8 mouse cellular contexts compared by ENCODE assay signal in genomic region chr1:75486561-75486960, GRCm38 (mm10). TPM values are rescaled to one million over a fixed set of nuclear protein-coding genes. Genes with fewer than 3 reads are reported as not detected.
DNase-seq lines count a peak whose midpoint lies in the region; ATAC-seq lines count a peak whose summit lies in the region.

No protein-coding gene starts in this region.

- ATAC-seq in forebrain, embryonic 16.5 days, result no peak
- ATAC-seq in embryonic facial prominence, embryonic 11.5 days (replicated peaks; ENCODE audit: insufficient number of reproducible peaks, low FRiP score, low TSS enrichment, low read depth), result 0 out of 2 replicates have a peak, but pooled peaks have one; percentile 11
- no peak for ATAC-seq in midbrain, embryonic 14.5 days (ENCODE audit: low FRiP score, low TSS enrichment)

- H3K4me1 ChIP-seq in forebrain, embryonic 10.5 days, result peaks cover 30% of the 10 kb centered on the region
- peaks cover 23% of the 10 kb centered on the region for H3K4me1 ChIP-seq in forebrain, embryonic 16.5 days (replicated peaks; ENCODE audit: control insufficient read depth, insufficient read depth, low read length)
- peaks cover 5% of the 10 kb centered on the region; the same call in 1 of the 2 replicates for H3K4me1 ChIP-seq in embryonic facial prominence, embryonic 11.5 days (ENCODE audit: control insufficient read depth, insufficient read depth, low read length)
- H3K4me1 ChIP-seq in midbrain, embryonic 14.5 days (ENCODE audit: control insufficient read depth, insufficient read depth, low read length), result peaks cover 18% of the 10 kb centered on the region

- H3K27me3 ChIP-seq in forebrain, embryonic 10.5 days (ENCODE audit: poor library complexity, severe bottlenecking), result peaks cover 100% of the 10 kb centered on the region
- H3K27me3 ChIP-seq in forebrain, embryonic 16.5 days (replicated peaks; ENCODE audit: control insufficient read depth, insufficient read depth, low read length), result peaks cover 28% of the 10 kb centered on the region
- H3K27me3 ChIP-seq in embryonic facial prominence, embryonic 11.5 days (ENCODE audit: control insufficient read depth, insufficient read depth, low read length), result peaks cover 29% of the 10 kb centered on the region
- peaks cover 46% of the 10 kb centered on the region for H3K27me3 ChIP-seq in midbrain, embryonic 14.5 days (ENCODE audit: control insufficient read depth, insufficient read depth, low read length)

- no peak for DNase-seq in forebrain, embryonic 10.5 days (ENCODE audit: extremely low spot score, low spot score)
- no peak for DNase-seq in embryonic facial prominence, embryonic 11.5 days (ENCODE audit: low spot score)
- DNase-seq in kidney, adult 11 months, result peak; percentile 63
- no peak for DNase-seq in midbrain, embryonic 14.5 days
- no peak for DNase-seq in spleen, postnatal 4 days (ENCODE audit: low spot score in 2 of 2)
- DNase-seq in right cerebral cortex, adult 18-20 months, result no peak
- no peak for DNase-seq in B cell, adult 2 months

- no peak overlapping the region for H3K27ac ChIP-seq in forebrain, embryonic 10.5 days
- H3K27ac ChIP-seq in forebrain, embryonic 16.5 days (ENCODE audit: low read length), result no peak overlapping the region
- H3K27ac ChIP-seq in embryonic facial prominence, embryonic 11.5 days (replicated peaks; ENCODE audit: low read depth, low read length), result no peak overlapping the region
- H3K27ac ChIP-seq in midbrain, embryonic 14.5 days (replicated peaks; ENCODE audit: low read depth, low read length), result no peak overlapping the region

- no peak overlapping the region for H3K4me2 ChIP-seq in forebrain, embryonic 16.5 days (ENCODE audit: low read length)
- H3K4me2 ChIP-seq in embryonic facial prominence, embryonic 11.5 days (ENCODE audit: low read depth, low read length), result peak overlapping the region; percentile 81; the same call in 1 of the 2 replicates
- peak overlapping the region; percentile 86 for H3K4me2 ChIP-seq in midbrain, embryonic 14.5 days (ENCODE audit: low read length)

- H3K9ac ChIP-seq in forebrain, embryonic 16.5 days (replicated peaks; ENCODE audit: low read depth, low read length), result no peak overlapping the region
- no peak overlapping the region for H3K9ac ChIP-seq in embryonic facial prominence, embryonic 11.5 days (replicated peaks; ENCODE audit: low read length)
- H3K9ac ChIP-seq in midbrain, embryonic 14.5 days (replicated peaks; ENCODE audit: low read length), result no peak overlapping the region; the same call in 1 of the 2 replicates

- H3K4me3 ChIP-seq in forebrain, embryonic 10.5 days, result peak overlapping the region; percentile 69
- no peak overlapping the region for H3K4me3 ChIP-seq in forebrain, embryonic 16.5 days (replicated peaks; ENCODE audit: low read length)
- no peak overlapping the region; the same call in 1 of the 2 replicates for H3K4me3 ChIP-seq in embryonic facial prominence, embryonic 11.5 days (ENCODE audit: low read depth, low read length)
- H3K4me3 ChIP-seq in midbrain, embryonic 14.5 days (replicated peaks; ENCODE audit: low read depth, low read length), result no peak overlapping the region

- H3K36me3 ChIP-seq in forebrain, embryonic 10.5 days (replicated peaks), result peaks cover 27% of the 10 kb centered on the region
- H3K36me3 ChIP-seq in forebrain, embryonic 16.5 days (ENCODE audit: control insufficient read depth, insufficient read depth), result peaks cover 12% of the 10 kb centered on the region
- H3K36me3 ChIP-seq in embryonic facial prominence, embryonic 11.5 days (replicated peaks; ENCODE audit: control insufficient read depth, insufficient read depth, low read depth, low read length), result no peaks in the 10 kb centered on the region; the same call in 1 of the 2 replicates
- peaks cover 50% of the 10 kb centered on the region for H3K36me3 ChIP-seq in midbrain, embryonic 14.5 days (ENCODE audit: control insufficient read depth, insufficient read depth, low read length)

- H3K9me3 ChIP-seq in forebrain, embryonic 10.5 days, result no peaks in the 10 kb centered on the region
- H3K9me3 ChIP-seq in forebrain, embryonic 16.5 days (ENCODE audit: control insufficient read depth, low read length), result no peaks in the 10 kb centered on the region
- no peaks in the 10 kb centered on the region for H3K9me3 ChIP-seq in embryonic facial prominence, embryonic 11.5 days (replicated peaks; ENCODE audit: control insufficient read depth, low read length)
- H3K9me3 ChIP-seq in midbrain, embryonic 14.5 days (ENCODE audit: control insufficient read depth, low read length), result no peaks in the 10 kb centered on the region

- 6% methylated on average over 24 of the region's 24 CpGs for WGBS in forebrain, embryonic 10.5 days
- WGBS in forebrain, embryonic 16.5 days, result 6% methylated on average over 24 of the region's 24 CpGs
- 4% methylated on average over 24 of the region's 24 CpGs for WGBS in embryonic facial prominence, embryonic 11.5 days
- WGBS in midbrain, embryonic 14.5 days, result 6% methylated on average over 24 of the region's 24 CpGs

RNA-seq across cellular contexts. Expression of gene Tmem198, which starts 7.2 kb away (rescaled TPM):
- polyA plus RNA-seq in forebrain, embryonic 10.5 days (2016; fragmentation: Nextera tagmentation; extraction: Ambion mirVana), result 4.5 and 6.1 TPM in 2 replicates
- polyA plus RNA-seq in forebrain, embryonic 16.5 days (2015; fragmentation: Nextera tagmentation; extraction: Ambion mirVana), result 59.8 and 60.5 TPM in 2 replicates
- 0.98 and 1.6 TPM in 2 replicates for polyA plus RNA-seq in embryonic facial prominence, embryonic 11.5 days (2014; fragmentation: Nextera tagmentation; extraction: Ambion mirVana)
- 42.9 and 55.9 TPM in 2 replicates for polyA plus RNA-seq in midbrain, embryonic 14.5 days (2014; fragmentation: Nextera tagmentation; extraction: Ambion mirVana)

RNA-seq across cellular contexts. Expression of gene Chpf, which starts 7.5 kb away (rescaled TPM):
- 20.1 and 20.5 TPM in 2 replicates for polyA plus RNA-seq in forebrain, embryonic 10.5 days (2016; fragmentation: Nextera tagmentation; extraction: Ambion mirVana)
- polyA plus RNA-seq in forebrain, embryonic 16.5 days (2015; fragmentation: Nextera tagmentation; extraction: Ambion mirVana), result 28.1 and 29.2 TPM in 2 replicates
- 14.6 and 15.3 TPM in 2 replicates for polyA plus RNA-seq in embryonic facial prominence, embryonic 11.5 days (2014; fragmentation: Nextera tagmentation; extraction: Ambion mirVana)
- 39.7 and 44.2 TPM in 2 replicates for polyA plus RNA-seq in midbrain, embryonic 14.5 days (2014; fragmentation: Nextera tagmentation; extraction: Ambion mirVana)

RNA-seq across cellular contexts. Expression of gene Obsl1, which starts 19.7 kb away (rescaled TPM):
- polyA plus RNA-seq in forebrain, embryonic 10.5 days (2016; fragmentation: Nextera tagmentation; extraction: Ambion mirVana), result 34.5 and 35.8 TPM in 2 replicates
- 19.6 and 21.6 TPM in 2 replicates for polyA plus RNA-seq in forebrain, embryonic 16.5 days (2015; fragmentation: Nextera tagmentation; extraction: Ambion mirVana)
- 52.4 and 54.2 TPM in 2 replicates for polyA plus RNA-seq in embryonic facial prominence, embryonic 11.5 days (2014; fragmentation: Nextera tagmentation; extraction: Ambion mirVana)
- polyA plus RNA-seq in midbrain, embryonic 14.5 days (2014; fragmentation: Nextera tagmentation; extraction: Ambion mirVana), result 22.0 and 24.1 TPM in 2 replicates

RNA-seq across cellular contexts. Expression of gene Inha, which starts 20.3 kb away (rescaled TPM):
- polyA plus RNA-seq in forebrain, embryonic 10.5 days (2016; fragmentation: Nextera tagmentation; extraction: Ambion mirVana), result 2.7 and 2.9 TPM in 2 replicates
- 13.7 and 18.1 TPM in 2 replicates for polyA plus RNA-seq in forebrain, embryonic 16.5 days (2015; fragmentation: Nextera tagmentation; extraction: Ambion mirVana)
- polyA plus RNA-seq in embryonic facial prominence, embryonic 11.5 days (2014; fragmentation: Nextera tagmentation; extraction: Ambion mirVana), result 1.5 and 1.9 TPM in 2 replicates
- polyA plus RNA-seq in midbrain, embryonic 14.5 days (2014; fragmentation: Nextera tagmentation; extraction: Ambion mirVana), result 9.3 and 16.8 TPM in 2 replicates

RNA-seq across cellular contexts. Expression of gene Stk11ip, which starts 34.8 kb away (rescaled TPM):
- polyA plus RNA-seq in forebrain, embryonic 10.5 days (2016; fragmentation: Nextera tagmentation; extraction: Ambion mirVana), result 33.2 and 33.5 TPM in 2 replicates
- polyA plus RNA-seq in forebrain, embryonic 16.5 days (2015; fragmentation: Nextera tagmentation; extraction: Ambion mirVana), result 16.7 and 22.4 TPM in 2 replicates
- polyA plus RNA-seq in embryonic facial prominence, embryonic 11.5 days (2014; fragmentation: Nextera tagmentation; extraction: Ambion mirVana), result 11.4 and 14.2 TPM in 2 replicates
- polyA plus RNA-seq in midbrain, embryonic 14.5 days (2014; fragmentation: Nextera tagmentation; extraction: Ambion mirVana), result 15.7 and 21.0 TPM in 2 replicates
